Mouse (Mus musculus) frontal cortex, postnatal 10 days (tissue): ENCODE data around the gene Gm17657.

ENCODE experiments used
- DNase-seq, 2 experiments: peaks; one replicate each; pipeline ENCODE4 v3.0.0; 2022; ENCODE audit warnings: low spot score in 2 of 2, mixed read lengths in 1 of 2

The Gm17657 gene

GRCm38 (mm10) chr17:29549543-29550428 lies at the start of gene Gm17657, which contains the start of gene Tbc1d22b:
TSS of gene Gm17657 (minus strand) at chr17:29549638.
TSS of gene Tbc1d22b (plus strand) at chr17:29549785.
- DNase-seq = peak; percentile 89 to 94

GRCm38 (mm10) chr17:29599051-29599450 lies 49.6 kb upstream of the Gm17657 start:
- DNase-seq = no peak

- no peak for DNase-seq
Observed at GRCm38 (mm10) chr17:29596771-29597132, 47.3 kb upstream of the Gm17657 start.

- DNase-seq = no peak
Observed at GRCm38 (mm10) chr17:29595891-29596770, 46.7 kb upstream of the Gm17657 start.

- no peak for DNase-seq
Observed at GRCm38 (mm10) chr17:29589221-29589898, 39.9 kb upstream of the Gm17657 start.

GRCm38 (mm10) chr17:29586921-29587320 lies 37.5 kb upstream of the Gm17657 start:
- no peak for DNase-seq

- no peak for DNase-seq
Observed at GRCm38 (mm10) chr17:29585446-29585845, 36.0 kb upstream of the Gm17657 start.

GRCm38 (mm10) chr17:29584737-29585136 lies 35.3 kb upstream of the Gm17657 start:
- no peak for DNase-seq

GRCm38 (mm10) chr17:29584306-29584705 lies 34.9 kb upstream of the Gm17657 start:
- no peak for DNase-seq

GRCm38 (mm10) chr17:29583569-29583968 lies 34.1 kb upstream of the Gm17657 start:
- no peak for DNase-seq

GRCm38 (mm10) chr17:29579579-29580126 lies 30.2 kb upstream of the Gm17657 start:
- DNase-seq = no peak

- DNase-seq = no peak
Observed at GRCm38 (mm10) chr17:29569831-29570230, 20.4 kb upstream of the Gm17657 start.

GRCm38 (mm10) chr17:29568435-29568834 lies 19.0 kb upstream of the Gm17657 start:
- DNase-seq = no peak

- no peak for DNase-seq
Observed at GRCm38 (mm10) chr17:29565521-29565920, 16.1 kb upstream of the Gm17657 start.

- DNase-seq = no peak
Observed at GRCm38 (mm10) chr17:29558476-29558875, 9.0 kb upstream of the Gm17657 start.

GRCm38 (mm10) chr17:29556893-29557292 lies 7.5 kb upstream of the Gm17657 start:
- no peak for DNase-seq

- DNase-seq = no peak
Observed at GRCm38 (mm10) chr17:29556456-29556855, 7.0 kb upstream of the Gm17657 start.

- DNase-seq = no peak
Observed at GRCm38 (mm10) chr17:29554176-29554575, 4.7 kb upstream of the Gm17657 start.

GRCm38 (mm10) chr17:29552162-29552732 lies 2.8 kb upstream of the Gm17657 start, which contains the start of gene Tmem217:
TSS of gene Tmem217 (minus strand) at chr17:29552385.
- DNase-seq = no peak

- DNase-seq = no peak
Observed at GRCm38 (mm10) chr17:29551019-29551418, 1.6 kb upstream of the Gm17657 start.

- no peak for DNase-seq
Observed at GRCm38 (mm10) chr17:29548994-29549393, 444 bp downstream of the Gm17657 start.
